Mouse (Mus musculus) right cerebral cortex, adult 18-20 months (tissue): Measurements from ENCODE around the gene Pcnx3.

Experiments
- DNase-seq: peaks from one replicate; pipeline ENCODE4 v3.0.0; 2022; ENCODE audit warnings: mixed read lengths

Gene Pcnx3

GRCm38 (mm10) chr19:5688200-5689087 is at the start of gene Pcnx3, which contains the start of gene Map3k11:
TSS of gene Pcnx3 (minus strand) at chr19:5688908.
TSS of gene Map3k11 (plus strand) at chr19:5688742.
- peak; percentile 99 for DNase-seq

GRCm38 (mm10) chr19:5734325-5734724 is 45.6 kb upstream of the Pcnx3 start:
- DNase-seq, result no peak

- peak; percentile 94 for DNase-seq
Measured at GRCm38 (mm10) chr19:5731264-5731978, 42.7 kb upstream of the Pcnx3 start.

GRCm38 (mm10) chr19:5730314-5731186 is 41.8 kb upstream of the Pcnx3 start:
- DNase-seq, result no peak

- peak; percentile 86 for DNase-seq
Measured at GRCm38 (mm10) chr19:5729444-5729815, 40.7 kb upstream of the Pcnx3 start, which contains the start of gene Fam89b. TSS of gene Fam89b (minus strand) at chr19:5729653.

GRCm38 (mm10) chr19:5728631-5729443 is 40.1 kb upstream of the Pcnx3 start:
- DNase-seq, result peak; percentile 52

- peak; percentile 79 for DNase-seq
Measured at GRCm38 (mm10) chr19:5727701-5728100, 39.0 kb upstream of the Pcnx3 start.

- DNase-seq, result no peak
Measured at GRCm38 (mm10) chr19:5726961-5727578, 38.4 kb upstream of the Pcnx3 start.

- DNase-seq, result no peak
Measured at GRCm38 (mm10) chr19:5725767-5726515, 37.2 kb upstream of the Pcnx3 start, which contains the start of gene Ehbp1l1. TSS of gene Ehbp1l1 (minus strand) at chr19:5726317.

- DNase-seq, result no peak
Measured at GRCm38 (mm10) chr19:5725029-5725707, 36.5 kb upstream of the Pcnx3 start.

- DNase-seq, result no peak
Measured at GRCm38 (mm10) chr19:5724549-5724941, 35.8 kb upstream of the Pcnx3 start.

GRCm38 (mm10) chr19:5723934-5724548 is 35.3 kb upstream of the Pcnx3 start:
- no peak for DNase-seq

GRCm38 (mm10) chr19:5722848-5723425 is 34.2 kb upstream of the Pcnx3 start:
- DNase-seq, result no peak

- no peak for DNase-seq
Measured at GRCm38 (mm10) chr19:5721233-5721632, 32.5 kb upstream of the Pcnx3 start.

- no peak for DNase-seq
Measured at GRCm38 (mm10) chr19:5716955-5717354, 28.2 kb upstream of the Pcnx3 start.

GRCm38 (mm10) chr19:5715793-5716688 is 27.3 kb upstream of the Pcnx3 start:
- no peak for DNase-seq

- DNase-seq, result no peak
Measured at GRCm38 (mm10) chr19:5713730-5714129, 25.0 kb upstream of the Pcnx3 start.

GRCm38 (mm10) chr19:5713255-5713654 is 24.5 kb upstream of the Pcnx3 start:
- no peak for DNase-seq
